Mouse (Mus musculus) embryonic fibroblast, embryonic 13.5 days (primary cell): ENCODE results near the gene Olfr123. TPM values are rescaled to one million over a fixed set of nuclear protein-coding genes. Genes with fewer than 3 reads are reported as not detected.

Experiments used
- H3K27ac ChIP-seq: 2 replicates; pipeline ENCODE4 v1.5.1; 2012; ENCODE audit warnings: low read length, control low read depth, inconsistent platforms; ENCODE audit not compliant: insufficient read depth
- H3K4me1 ChIP-seq: 2 replicates; pipeline ENCODE4 v1.6.1; 2011; ENCODE audit warnings: low read length; ENCODE audit not compliant: control insufficient read depth, insufficient read depth
- H3K4me3 ChIP-seq: 2 replicates; pipeline ENCODE4 v1.5.1; 2011; ENCODE audit warnings: mild to moderate bottlenecking, control low read depth, low read length; ENCODE audit not compliant: insufficient read depth
- CTCF ChIP-seq: IDR thresholded peaks from 2 replicates; pipeline ENCODE4 v1.5.1; 2011; ENCODE audit warnings: mild to moderate bottlenecking, control low read depth, low read length, moderate library complexity, borderline replicate concordance; ENCODE audit not compliant: insufficient read depth
- POLR2A ChIP-seq: IDR thresholded peaks from 2 replicates; pipeline ENCODE4 v1.6.1; 2011; ENCODE audit warnings: low read depth, mild to moderate bottlenecking, control low read depth, low read length, moderate library complexity
- polyA plus RNA-seq: library from polyadenylated mRNA; stranded (reverse); fragments of >200 nt; gene quantifications from 2 replicates; pipeline ENCODE4 v1.2.4, GENCODE M21; 2011; ENCODE audit warnings: low read depth; ENCODE audit not compliant: missing spikeins, insufficient read length

The Olfr123 gene
- not detected in 2 replicates for polyA plus RNA-seq

- Histone ChIP-seq H3K4me3 (no peak within 1 kb of the TSS), H3K27ac (no peak within 1 kb of the TSS), H3K4me1 (no peaks in the 10 kb centered on the region)
- TF ChIP-seq POLR2A (no peak), CTCF (no peak)
Observed at GRCm38 (mm10) chr17:37793229-37793628, at the start of gene Olfr123. Olfr123 (plus strand) TSS chr17:37793529.

GRCm38 (mm10) chr17:37768307-37768706, 25.0 kb upstream of the Olfr123 start, which contains the start of gene Olfr122:
Olfr122 (plus strand) TSS chr17:37768607.
- no peak within 1 kb of the TSS for H3K27ac ChIP-seq
- no peaks in the 10 kb centered on the region for H3K4me1 ChIP-seq
- TF ChIP-seq CTCF, result no peak
- H3K4me3 ChIP-seq, result no peak within 1 kb of the TSS

- Histone ChIP-seq H3K4me1 (no peaks in the 10 kb centered on the region), H3K27ac (no peak within 1 kb of the TSS), H3K4me3 (no peak within 1 kb of the TSS)
- no peak for TF ChIP-seq POLR2A
- no peak for TF ChIP-seq CTCF
Observed at GRCm38 (mm10) chr17:37799588-37799987, 6.3 kb downstream of the Olfr123 start, which contains the start of gene Olfr124. Olfr124 (plus strand) TSS chr17:37799888.

- TF ChIP-seq CTCF (no peak), POLR2A (no peak)
Observed at GRCm38 (mm10) chr17:37832649-37833048, 39.3 kb downstream of the Olfr123 start, which contains the start of gene Olfr125. Olfr125 (plus strand) TSS chr17:37832949.

GRCm38 (mm10) chr17:37847183-37847582, 53.9 kb downstream of the Olfr123 start, which contains the start of gene Olfr126:
Olfr126 (plus strand) TSS chr17:37847483.
- Histone ChIP-seq H3K4me3 (no peak within 1 kb of the TSS), H3K4me1 (no peaks in the 10 kb centered on the region), H3K27ac (no peak within 1 kb of the TSS)
- no peak for TF ChIP-seq CTCF
- TF ChIP-seq POLR2A, result no peak

More at GRCm38 (mm10) chr17:37832649-37833048, 39.3 kb downstream of the Olfr123 start, which contains the start of gene Olfr125:
- Histone ChIP-seq H3K27ac (no peak within 1 kb of the TSS), H3K4me1 (no peaks in the 10 kb centered on the region), H3K4me3 (no peak within 1 kb of the TSS)

Other genes starting within 250 kb of the Olfr123 start
- gene Olfr112, start 224.1 kb upstream of the Olfr123 start, polyA plus RNA-seq, result not detected in 2 replicates
- gene Olfr113, start 215.9 kb upstream of the Olfr123 start, polyA plus RNA-seq, result not detected in 2 replicates
- gene Olfr114, start 200.8 kb upstream of the Olfr123 start, polyA plus RNA-seq, result not detected in 2 replicates
- gene Olfr115, start 166.4 kb upstream of the Olfr123 start, polyA plus RNA-seq, result not detected in 2 replicates
- not detected in 2 replicates for gene Olfr116, start 166.3 kb upstream of the Olfr123 start, polyA plus RNA-seq
- not detected in 2 replicates for gene Olfr117, start 129.7 kb upstream of the Olfr123 start, polyA plus RNA-seq
- not detected in 2 replicates for gene Olfr118, start 126.5 kb upstream of the Olfr123 start, polyA plus RNA-seq
- not detected in 2 replicates for gene Olfr119, start 97.0 kb upstream of the Olfr123 start, polyA plus RNA-seq
- not detected in 2 replicates for gene Olfr120, start 71.7 kb upstream of the Olfr123 start, polyA plus RNA-seq
- gene Olfr121, start 44.7 kb upstream of the Olfr123 start, polyA plus RNA-seq, result not detected in 2 replicates
- gene Olfr122, start 24.9 kb upstream of the Olfr123 start, polyA plus RNA-seq, result not detected in 2 replicates
- gene Olfr124, start 6.4 kb downstream of the Olfr123 start, polyA plus RNA-seq, result not detected in 2 replicates
- not detected in 2 replicates for gene Olfr125, start 39.4 kb downstream of the Olfr123 start, polyA plus RNA-seq
- gene Olfr126, start 54.0 kb downstream of the Olfr123 start, polyA plus RNA-seq, result not detected in 2 replicates
- gene Olfr127, start 106.9 kb downstream of the Olfr123 start, polyA plus RNA-seq, result not detected in 2 replicates
- gene Olfr128, start 127.0 kb downstream of the Olfr123 start, polyA plus RNA-seq, result not detected in 2 replicates
- gene Olfr761, start 159.6 kb downstream of the Olfr123 start, polyA plus RNA-seq, result not detected in 2 replicates